Mouse (Mus musculus) embryo, embryonic 11.5 days (tissue): ENCODE data around the gene 4930430A15Rik.

Experiments used
- DNase-seq: peaks from one replicate; pipeline ENCODE4 v3.0.0-alpha.2; 2012; ENCODE audit warnings: low read depth, low spot score

4930430A15Rik gene

GRCm38 (mm10) chr2:111229502-111229901, at the start of gene 4930430A15Rik:
4930430A15Rik (minus strand) TSS chr2:111229602.
- DNase-seq = no peak

GRCm38 (mm10) chr2:111274006-111274405, 44.6 kb upstream of the 4930430A15Rik start, which contains the start of gene Olfr1277:
Olfr1277 (minus strand) TSS chr2:111274106.
- no peak for DNase-seq

GRCm38 (mm10) chr2:111254216-111254615, 24.8 kb upstream of the 4930430A15Rik start, which contains the start of gene Olfr1276:
Olfr1276 (plus strand) TSS chr2:111254516.
- DNase-seq = no peak

GRCm38 (mm10) chr2:111235186-111235585, 5.8 kb upstream of the 4930430A15Rik start, which contains the start of gene Olfr1275:
Olfr1275 (minus strand) TSS chr2:111235286.
- no peak for DNase-seq

GRCm38 (mm10) chr2:111182068-111182467, 47.3 kb downstream of the 4930430A15Rik start:
- no peak for DNase-seq

GRCm38 (mm10) chr2:111152836-111153235, 76.6 kb downstream of the 4930430A15Rik start, which contains the start of gene Gm15130:
Gm15130 (minus strand) TSS chr2:111152936.
- DNase-seq = no peak

- no peak for DNase-seq
Measured at GRCm38 (mm10) chr2:111135739-111136138, 93.7 kb downstream of the 4930430A15Rik start.
